Mouse (Mus musculus) left cerebral cortex, adult 18-20 months (tissue): Measurements from ENCODE around the gene Morc1. TPM values are rescaled to one million over a fixed set of nuclear protein-coding genes. Genes with fewer than 3 reads are reported as not detected.

ENCODE experiments used
- DNase-seq, 2 experiments: peaks; one replicate each; pipeline ENCODE4 v3.0.0; 2021 to 2022; ENCODE audit warnings: low spot score in 2 of 2, mixed read lengths in 1 of 2
- long read RNA-seq, 2 experiments: library from polyadenylated mRNA; stranded (forward); transcript quantifications; one replicate each; pipeline ENCODE4 v2.0.0; 2021
- total RNA-seq, 2 experiments: library from RNA; stranded (reverse); gene quantifications; 2 replicates each; pipeline ENCODE4 v1.2.3; 2021

The Morc1 gene
- total RNA-seq, result not detected
- long read RNA-seq, experiment 1, result 0 reads
- long read RNA-seq, experiment 2, result 0 reads

- no peak for DNase-seq
These were observed at the start of gene Morc1 for GRCm38 (mm10) chr16:48431027-48431426. TSS of gene Morc1 (plus strand) at chr16:48431237.

- no peak for DNase-seq
These were observed 47.3 kb upstream of the Morc1 start for GRCm38 (mm10) chr16:48383582-48384257.

DNA sequence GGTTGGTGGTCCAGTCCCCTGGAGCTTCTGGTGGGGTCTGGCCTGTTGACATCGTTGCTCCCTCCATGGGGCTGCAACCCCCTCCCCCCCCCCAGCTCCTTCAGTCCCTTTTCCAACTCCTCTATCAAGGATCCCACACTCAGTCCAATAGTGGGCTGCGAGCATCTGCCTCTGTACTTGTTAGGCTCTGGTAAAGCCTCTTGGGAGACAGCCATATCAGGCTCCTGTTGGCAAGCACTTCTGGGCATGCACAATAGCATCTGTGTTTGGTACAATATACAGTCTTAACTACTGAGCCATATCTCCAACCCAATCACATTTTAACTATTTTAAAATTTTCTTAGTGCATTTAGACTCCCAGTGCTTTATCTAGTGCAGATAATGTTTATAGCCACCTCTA, 44.1 kb upstream of the Morc1 start:
- DNase-seq, result no peak

- no peak for DNase-seq
These were observed 35.8 kb upstream of the Morc1 start for GRCm38 (mm10) chr16:48395278-48395677.

DNA sequence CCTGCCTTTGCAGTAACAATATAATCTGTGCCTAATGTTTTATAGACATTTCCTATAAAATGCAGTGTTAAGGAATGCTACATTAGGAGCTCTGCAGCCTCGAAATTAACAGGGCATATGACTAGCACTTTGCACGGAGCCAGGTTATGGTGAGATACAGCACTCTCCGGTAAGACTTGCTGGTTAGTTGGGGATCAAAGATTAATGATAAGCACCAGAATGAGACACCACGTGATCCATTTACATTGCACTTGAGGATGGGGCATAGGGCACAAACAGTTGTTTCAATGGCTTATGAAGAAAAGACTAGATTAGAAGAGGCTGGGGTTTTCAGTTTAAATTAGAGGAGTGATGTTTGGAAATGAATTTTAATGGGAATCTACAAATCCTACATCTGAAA, 28.1 kb upstream of the Morc1 start:
- no peak for DNase-seq

DNA sequence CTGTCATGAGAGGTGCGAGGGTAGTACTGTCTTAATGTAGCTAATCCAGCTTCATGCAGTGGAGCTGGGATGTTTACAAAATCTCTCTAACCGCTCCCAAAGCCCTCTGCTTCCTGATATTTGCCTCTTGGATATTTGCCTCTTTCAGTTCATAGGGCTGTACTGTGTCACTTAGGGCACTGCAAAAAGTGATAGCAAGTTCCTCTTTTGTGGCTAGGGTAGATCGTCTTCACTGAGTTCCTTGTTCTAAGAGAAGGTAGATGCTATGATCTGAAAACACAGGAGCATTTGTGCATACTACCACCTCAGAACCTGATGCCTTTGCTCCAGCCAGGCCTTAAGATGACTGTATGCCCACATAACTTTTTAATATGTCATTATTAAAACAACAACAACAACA, 27.6 kb upstream of the Morc1 start:
- DNase-seq, result no peak

- DNase-seq, result no peak
These were observed 27.0 kb upstream of the Morc1 start for GRCm38 (mm10) chr16:48404009-48404408.

GRCm38 (mm10) chr16:48405674-48406403, 25.2 kb upstream of the Morc1 start:
- no peak for DNase-seq

- no peak for DNase-seq
These were observed 21.5 kb upstream of the Morc1 start for GRCm38 (mm10) chr16:48409580-48409979.

- DNase-seq, result no peak
These were observed 20.9 kb upstream of the Morc1 start for GRCm38 (mm10) chr16:48410125-48410524.

GRCm38 (mm10) chr16:48412246-48412645, 18.8 kb upstream of the Morc1 start, which contains the start of gene Gm5485:
TSS of gene Gm5485 (minus strand) at chr16:48412416.
- DNase-seq, result no peak

DNA sequence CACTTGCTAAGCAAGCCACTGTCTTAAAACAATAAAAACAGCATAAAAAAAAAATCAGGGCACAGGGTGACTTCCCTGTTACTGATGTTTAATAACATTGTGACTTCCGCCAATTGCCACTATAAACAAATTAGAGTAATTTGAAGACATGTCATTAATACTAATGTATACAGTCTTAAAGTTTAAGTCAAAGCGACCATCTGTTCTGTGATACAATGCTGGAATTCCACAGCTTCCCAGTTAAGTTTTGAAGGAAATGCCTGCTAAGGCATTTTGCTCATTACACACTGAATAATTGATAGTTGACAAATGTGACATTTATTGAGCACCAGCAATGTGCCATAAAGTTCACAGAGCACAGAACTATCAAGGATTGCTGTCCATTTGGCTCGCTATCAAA, 12.5 kb upstream of the Morc1 start:
- DNase-seq, result no peak

GRCm38 (mm10) chr16:48419035-48419434, 12.0 kb upstream of the Morc1 start:
- no peak for DNase-seq

- DNase-seq, result no peak
These were observed 8.5 kb upstream of the Morc1 start for GRCm38 (mm10) chr16:48422501-48422900.

GRCm38 (mm10) chr16:48424069-48424468, 7.0 kb upstream of the Morc1 start:
- DNase-seq, result no peak

DNA sequence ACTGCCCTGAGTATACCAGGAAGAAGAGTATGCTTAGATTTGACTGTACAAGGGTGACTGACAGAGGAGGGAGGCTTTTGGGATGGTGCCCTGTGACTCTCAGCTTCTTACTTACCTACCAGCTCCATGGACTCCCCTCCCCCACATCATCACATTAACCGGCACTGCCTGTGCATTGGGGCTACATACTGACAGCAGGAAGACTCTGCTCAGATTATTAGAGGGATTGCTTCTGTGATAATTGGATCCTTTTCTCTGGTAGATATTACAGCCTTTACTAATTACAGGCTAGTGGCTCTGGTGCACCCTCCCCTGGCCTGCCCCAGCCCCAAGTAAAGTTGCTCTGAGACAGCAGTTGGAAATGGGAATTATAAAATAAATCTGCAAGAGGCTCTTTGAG, 1.6 kb upstream of the Morc1 start:
- no peak for DNase-seq

- DNase-seq, result no peak
These were observed 4.4 kb downstream of the Morc1 start for GRCm38 (mm10) chr16:48435454-48435853.

GRCm38 (mm10) chr16:48437476-48437875, 6.4 kb downstream of the Morc1 start:
- no peak for DNase-seq

GRCm38 (mm10) chr16:48444589-48444988, 13.6 kb downstream of the Morc1 start:
- no peak for DNase-seq

GRCm38 (mm10) chr16:48446161-48446925, 15.3 kb downstream of the Morc1 start:
- DNase-seq, result no peak

GRCm38 (mm10) chr16:48453264-48453663, 22.2 kb downstream of the Morc1 start:
- DNase-seq, result no peak

DNA sequence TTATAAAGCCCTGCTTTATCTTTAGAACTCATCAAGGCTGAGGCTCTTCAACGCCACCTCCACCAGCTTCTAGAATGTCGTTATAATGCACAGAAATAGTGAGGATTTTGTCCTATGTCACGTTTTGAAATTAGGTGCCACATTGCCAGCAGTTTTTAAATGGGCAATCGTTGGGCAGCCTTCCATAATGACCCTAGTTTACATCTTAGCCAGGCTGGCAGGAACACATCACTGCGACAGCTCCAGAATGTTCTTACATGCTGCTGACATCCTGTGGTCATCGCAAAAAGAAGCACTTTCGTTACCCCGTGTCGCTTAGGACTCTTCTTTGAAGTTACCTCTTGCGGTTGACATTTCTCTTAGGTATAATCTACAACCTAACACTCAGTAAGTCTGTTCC, 42.4 kb downstream of the Morc1 start:
- DNase-seq, result no peak
